Mouse (Mus musculus): ENCODE results near the gene Hoxd13. TPM values are rescaled to one million over a fixed set of nuclear protein-coding genes. Genes with fewer than 3 reads are reported as not detected.
A peak's percentile ranks its signal among the peaks of the same experiment; 100 is the strongest.

The Hoxd13 gene
- polyA plus RNA-seq, 3 experiments from 2014 or later: not detected

DNA sequence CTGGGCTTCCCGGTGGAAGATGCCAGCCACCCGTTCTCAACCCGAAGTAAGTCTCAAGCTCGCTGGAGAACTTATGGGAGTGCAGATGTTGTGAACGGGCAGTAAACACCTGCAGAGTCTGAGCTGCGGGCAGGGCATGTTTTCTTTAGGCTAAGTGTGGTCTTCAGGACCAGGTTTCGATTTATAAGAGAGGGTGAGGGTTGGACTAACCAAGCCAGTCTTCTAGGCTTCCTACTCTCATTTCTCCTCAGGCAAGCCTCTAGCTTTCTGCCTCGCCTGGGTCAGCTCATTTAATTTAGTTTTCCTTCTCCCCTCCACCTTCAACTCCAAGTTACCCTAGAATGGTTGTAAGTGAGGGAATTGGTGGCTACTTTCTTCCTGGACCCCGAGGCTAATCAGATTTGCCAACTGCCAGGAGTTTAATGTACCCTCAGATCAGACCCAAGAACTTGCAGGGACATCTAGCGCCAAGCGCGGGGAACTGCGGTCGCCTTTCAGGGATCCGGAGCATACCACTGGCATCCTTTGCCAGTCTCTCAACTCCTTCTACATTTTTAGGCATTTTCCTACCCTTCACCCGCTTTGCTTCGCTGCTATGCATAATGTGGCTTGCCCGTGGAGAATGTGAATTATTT lies 4.7 kb upstream of the Hoxd13 start:
- ATAC-seq: peak; percentile 39

DNA sequence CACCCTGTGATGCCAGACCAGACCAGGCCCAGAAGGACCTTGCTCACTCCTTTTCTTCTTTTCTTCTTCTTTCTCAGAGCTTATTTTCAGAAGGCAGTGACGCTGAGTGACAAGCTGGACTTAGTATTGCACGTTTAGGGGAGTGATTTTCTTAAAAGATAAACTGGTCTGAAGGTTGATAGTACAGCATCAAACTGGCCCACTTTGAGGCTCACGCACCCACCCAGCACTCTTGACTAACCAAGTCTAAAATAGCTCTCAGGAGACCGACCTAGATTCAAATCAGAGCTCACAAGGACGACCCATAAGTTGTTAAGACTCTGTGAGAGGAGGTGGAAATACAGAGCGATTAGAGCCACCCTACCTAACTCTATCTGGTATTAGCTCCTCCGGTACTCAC lies 1.7 kb upstream of the Hoxd13 start:
- ATAC-seq: no peak

DNA sequence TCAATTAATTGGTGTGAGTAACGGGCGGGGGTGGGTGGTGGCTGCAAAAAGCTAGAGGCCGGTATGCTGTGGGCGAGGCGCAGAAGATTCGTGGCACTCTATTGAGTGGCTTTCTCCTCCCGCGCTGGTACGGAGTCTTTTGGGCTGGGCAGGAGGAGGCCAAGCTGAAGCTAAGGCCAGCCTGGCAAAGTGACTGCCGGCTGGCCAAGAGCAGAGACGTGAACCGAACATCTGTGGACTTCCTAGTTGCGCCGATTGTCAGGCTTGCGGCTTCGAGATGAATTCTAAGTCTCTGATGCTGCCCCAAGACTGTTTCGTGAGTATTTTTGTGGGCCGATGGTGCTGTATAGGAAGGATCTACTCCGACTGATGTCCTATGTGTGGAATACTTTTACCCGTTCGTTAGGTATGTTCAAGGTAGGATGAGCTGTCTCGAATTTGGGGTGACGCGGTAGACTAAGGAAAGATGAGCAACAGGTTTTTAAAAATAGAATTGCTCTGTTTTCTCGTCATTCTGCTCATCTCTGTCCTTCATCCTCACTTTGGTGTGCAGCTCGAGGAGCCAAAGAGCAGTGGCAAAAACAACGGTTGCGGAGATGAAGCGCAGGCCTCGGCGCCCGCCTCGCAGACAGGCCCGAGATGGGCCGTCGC lies 794 bp upstream of the Hoxd13 start:
- ATAC-seq: no peak

DNA sequence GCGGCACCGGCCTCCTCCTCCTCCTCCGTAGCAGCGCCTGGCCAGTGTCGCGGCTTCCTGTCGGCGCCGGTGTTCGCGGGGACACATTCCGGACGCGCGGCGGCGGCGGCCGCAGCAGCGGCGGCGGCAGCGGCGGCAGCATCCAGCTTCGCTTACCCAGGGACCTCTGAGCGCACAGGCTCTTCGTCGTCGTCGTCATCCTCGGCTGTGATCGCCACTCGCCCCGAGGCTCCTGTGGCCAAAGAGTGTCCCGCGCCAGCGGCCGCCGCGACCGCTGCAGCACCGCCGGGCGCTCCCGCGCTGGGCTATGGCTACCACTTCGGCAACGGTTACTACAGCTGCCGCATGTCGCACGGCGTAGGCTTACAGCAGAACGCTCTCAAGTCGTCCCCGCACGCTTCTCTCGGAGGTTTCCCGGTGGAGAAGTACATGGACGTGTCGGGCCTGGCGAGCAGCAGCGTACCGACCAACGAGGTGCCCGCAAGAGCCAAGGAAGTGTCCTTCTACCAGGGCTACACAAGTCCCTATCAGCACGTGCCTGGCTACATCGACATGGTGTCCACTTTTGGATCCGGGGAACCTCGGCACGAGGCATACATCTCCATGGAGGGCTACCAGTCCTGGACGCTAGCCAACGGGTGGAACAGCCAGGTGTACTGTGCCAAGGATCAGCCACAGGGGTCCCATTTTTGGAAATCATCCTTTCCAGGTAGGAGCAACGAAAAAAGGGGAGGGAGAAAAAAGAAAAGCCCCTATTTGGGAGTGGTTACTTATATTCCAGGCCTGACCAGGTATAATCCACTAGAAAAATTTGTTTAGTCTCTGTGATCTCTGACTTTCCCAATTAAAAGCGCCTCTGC lies 490 bp downstream of the Hoxd13 start:
- ATAC-seq: no peak

DNA sequence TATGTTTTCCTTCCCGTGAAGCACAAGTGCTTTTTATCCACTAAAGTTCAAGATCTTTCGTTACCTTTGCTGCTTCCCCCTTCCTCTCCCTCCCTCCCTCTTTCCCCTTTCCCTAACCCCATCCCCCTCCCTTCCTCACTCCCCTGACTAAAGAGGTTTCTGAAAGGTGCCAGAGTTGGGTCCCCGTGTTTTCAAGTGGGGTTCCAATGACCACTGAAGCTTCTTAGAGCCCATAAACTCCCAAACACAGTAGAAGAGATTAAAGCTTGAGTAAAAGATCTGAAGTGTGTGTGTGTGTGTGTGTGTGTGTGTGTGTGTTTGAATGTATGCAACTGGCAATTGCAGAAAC lies 1.1 kb downstream of the Hoxd13 start:
- ATAC-seq: no peak

DNA sequence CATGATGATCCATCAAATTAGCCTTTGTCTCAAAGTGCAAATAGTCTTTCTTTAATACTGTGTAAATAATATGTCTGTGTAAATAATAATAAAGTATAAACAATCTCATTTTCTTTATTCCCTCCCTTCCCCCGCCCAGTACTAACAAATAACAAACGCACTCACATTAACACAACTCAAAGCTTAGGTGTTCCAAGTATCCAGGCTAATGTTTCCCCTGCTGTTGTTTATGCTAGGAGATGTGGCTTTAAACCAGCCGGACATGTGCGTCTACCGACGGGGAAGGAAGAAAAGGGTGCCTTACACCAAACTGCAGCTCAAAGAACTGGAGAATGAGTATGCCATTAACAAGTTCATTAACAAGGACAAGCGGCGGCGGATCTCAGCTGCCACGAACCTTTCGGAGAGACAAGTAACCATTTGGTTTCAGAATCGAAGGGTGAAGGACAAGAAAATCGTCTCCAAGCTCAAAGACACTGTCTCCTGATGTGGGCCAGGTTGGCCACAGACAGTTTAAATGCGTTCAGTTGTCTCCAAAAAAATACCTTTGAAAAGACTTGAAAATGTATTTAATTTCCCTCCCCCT lies 1.6 kb downstream of the Hoxd13 start:
- no peak for ATAC-seq

DNA sequence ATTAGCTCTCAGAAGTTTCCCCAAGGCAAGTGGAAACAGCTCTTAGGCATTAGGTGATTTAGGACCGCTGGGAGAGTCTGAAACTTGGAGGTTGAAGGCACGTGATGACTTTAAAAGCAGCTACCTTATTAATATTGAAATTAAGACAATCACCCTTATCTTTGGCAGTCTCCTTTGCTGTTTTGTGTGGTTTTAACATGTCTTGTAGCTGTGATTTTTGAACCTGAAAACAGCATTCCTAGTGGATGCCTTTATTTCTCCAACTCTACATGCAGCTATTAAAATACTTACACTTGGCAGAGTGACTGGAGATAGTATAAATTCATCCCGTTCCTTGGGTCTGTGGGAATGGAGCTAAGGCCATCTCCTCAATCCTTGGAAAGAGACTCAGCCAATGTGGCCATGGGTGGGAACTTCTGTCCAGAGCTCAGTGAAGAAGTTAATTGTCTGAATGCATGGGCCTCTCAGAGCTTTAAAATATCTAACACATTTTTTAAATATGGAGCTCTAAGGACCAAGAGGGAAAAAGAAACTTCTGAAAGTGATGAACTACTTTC lies 2.6 kb downstream of the Hoxd13 start:
- ATAC-seq: no peak

DNA sequence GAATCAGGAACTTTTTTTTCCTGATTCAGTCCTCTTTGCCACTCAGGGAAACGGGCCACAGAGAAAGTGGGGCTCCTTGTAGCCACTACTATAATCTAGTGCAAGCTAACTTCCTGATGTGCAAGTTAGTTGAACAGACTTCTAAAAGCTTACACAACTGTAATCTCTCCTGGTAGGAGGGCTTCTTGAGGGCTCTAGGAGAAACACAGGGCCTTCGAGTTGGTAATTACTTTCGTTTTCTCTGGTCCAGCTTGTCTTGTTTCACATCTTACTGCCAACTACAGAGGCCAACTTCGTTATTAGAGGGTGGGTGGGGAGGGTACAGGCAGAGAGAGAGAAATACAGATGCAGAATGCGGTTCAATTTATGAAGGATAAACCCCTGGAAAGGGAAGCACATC lies 3.7 kb downstream of the Hoxd13 start:
- ATAC-seq: no peak

DNA sequence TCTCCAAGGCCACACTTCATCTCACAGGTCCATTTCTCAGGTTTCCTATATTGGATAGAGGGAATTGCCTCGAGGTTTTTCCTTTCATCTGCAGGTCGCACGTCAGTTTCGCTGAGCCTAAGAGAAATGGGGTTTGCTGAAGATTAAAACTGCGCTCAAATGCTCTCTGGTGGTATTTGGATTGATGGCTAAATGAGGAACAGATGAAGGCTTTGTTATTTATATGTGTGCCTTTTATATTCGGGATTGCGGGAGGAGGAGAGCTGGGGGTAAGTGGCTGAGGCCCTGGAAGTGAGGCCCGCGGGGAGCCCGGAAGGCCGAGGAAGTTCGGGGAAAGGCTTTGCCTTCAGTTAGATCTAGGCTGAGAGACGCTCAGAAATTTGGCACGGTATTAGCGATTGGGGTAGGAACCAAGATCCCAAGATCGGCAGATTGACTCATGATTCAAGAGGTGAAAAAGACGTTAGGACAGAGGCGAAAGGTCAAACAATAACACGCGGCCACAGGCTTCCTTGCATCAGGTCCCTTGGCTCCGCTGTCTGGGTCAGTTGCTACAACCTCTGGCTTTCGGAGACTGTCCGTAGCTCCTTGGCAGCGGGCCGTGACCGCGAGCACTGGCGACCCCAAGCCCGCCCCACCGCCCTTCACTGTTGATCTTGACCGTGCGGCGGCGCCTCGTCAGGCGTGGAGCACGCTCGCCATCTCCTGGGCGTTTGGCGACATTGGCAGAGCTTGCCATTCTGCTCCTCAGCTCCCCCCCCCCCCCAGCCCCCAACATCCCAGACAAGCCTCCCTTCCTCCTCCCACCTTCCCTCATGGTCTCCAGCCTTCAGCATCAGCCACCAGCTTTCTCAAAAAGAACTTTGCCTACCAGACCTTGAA lies 4.6 kb downstream of the Hoxd13 start:
- ATAC-seq: peak; percentile 64

DNA sequence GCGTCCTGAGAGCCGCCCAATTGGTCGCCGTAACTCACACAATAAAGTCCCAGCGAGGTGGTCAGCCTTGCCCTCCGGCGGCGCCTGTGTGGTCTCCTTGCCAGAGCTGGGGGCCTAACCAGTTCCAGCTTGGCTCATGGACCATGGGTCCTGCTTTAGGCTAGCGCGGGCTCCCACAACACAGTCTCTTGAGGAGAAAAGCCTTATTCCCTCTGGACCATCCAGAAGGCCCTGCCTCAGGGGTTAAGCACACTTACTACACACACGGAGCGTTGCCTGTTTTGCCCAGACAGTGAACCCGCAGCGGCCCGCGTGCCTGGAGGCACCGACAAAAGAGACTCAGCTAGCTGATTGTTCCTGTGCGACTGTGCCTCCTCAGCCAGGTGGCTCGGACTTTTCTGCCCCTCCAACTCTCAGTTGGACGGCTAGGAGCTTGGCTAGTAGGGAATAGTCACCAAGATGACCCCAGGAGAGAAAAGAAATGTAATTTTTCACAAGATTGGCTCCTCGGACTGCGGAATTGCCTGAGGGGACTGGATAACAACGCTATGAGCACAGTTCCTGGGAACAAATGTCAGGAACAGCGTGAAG lies 5.8 kb downstream of the Hoxd13 start:
- ATAC-seq: no peak

DNA sequence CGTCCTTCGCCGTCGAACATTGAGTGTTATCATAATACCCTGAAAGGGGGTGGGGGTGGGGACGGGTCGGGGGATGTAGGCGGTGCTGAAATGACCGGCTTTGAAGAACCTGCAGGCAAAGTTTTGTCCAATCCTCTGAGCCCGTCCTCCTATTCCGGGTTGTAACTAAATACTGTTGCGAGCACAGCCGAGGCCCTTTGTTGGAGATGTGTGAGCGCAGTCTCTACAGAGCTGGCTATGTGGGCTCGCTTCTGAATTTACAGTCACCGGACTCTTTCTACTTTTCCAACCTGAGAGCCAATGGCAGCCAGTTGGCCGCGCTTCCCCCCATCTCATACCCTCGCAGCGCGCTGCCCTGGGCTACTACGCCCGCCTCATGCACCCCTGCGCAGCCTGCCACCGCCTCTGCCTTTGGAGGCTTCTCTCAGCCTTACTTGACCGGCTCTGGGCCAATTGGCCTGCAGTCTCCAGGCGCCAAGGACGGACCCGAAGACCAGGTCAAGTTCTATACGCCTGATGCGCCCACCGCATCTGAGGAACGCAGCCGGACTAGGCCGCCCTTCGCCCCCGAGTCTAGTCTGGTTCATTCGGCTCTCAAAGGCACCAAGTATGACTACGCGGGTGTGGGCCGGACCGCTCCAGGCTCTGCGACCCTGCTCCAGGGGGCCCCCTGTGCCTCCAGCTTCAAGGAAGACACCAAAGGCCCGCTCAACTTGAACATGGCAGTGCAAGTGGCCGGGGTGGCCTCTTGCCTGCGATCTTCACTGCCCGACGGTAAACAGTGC lies 7.0 kb downstream of the Hoxd13 start, which contains the start of gene Hoxd12:
TSS of gene Hoxd12 (plus strand) at position 133 of the 785 bp plus-strand sequence.
- ATAC-seq: no peak

DNA sequence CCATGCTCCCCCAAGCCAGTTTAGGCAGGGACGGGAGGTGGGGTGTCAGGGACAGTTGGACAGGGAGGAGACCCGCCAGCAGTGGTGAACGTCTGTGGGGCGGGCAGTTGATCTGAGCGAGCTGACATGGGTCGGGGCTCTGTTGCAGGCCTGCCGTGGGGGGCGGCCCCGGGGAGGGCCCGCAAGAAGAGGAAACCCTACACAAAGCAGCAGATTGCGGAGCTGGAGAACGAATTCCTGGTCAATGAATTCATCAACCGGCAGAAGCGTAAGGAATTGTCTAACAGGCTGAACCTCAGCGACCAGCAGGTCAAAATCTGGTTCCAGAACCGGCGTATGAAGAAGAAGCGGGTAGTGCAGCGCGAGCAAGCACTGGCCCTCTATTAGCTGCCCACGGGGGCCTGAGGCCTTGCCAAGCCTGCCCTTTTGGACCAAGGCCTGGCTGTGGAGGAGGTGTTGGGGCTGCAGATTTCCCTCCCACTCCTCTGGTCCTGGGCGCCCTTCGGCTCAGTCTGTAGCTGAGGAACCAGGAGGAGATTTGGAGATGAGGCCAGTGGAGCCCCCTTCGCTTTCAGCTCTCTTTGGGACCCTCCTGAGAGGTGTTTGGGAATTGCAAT lies 7.7 kb downstream of the Hoxd13 start:
- no peak for ATAC-seq

DNA sequence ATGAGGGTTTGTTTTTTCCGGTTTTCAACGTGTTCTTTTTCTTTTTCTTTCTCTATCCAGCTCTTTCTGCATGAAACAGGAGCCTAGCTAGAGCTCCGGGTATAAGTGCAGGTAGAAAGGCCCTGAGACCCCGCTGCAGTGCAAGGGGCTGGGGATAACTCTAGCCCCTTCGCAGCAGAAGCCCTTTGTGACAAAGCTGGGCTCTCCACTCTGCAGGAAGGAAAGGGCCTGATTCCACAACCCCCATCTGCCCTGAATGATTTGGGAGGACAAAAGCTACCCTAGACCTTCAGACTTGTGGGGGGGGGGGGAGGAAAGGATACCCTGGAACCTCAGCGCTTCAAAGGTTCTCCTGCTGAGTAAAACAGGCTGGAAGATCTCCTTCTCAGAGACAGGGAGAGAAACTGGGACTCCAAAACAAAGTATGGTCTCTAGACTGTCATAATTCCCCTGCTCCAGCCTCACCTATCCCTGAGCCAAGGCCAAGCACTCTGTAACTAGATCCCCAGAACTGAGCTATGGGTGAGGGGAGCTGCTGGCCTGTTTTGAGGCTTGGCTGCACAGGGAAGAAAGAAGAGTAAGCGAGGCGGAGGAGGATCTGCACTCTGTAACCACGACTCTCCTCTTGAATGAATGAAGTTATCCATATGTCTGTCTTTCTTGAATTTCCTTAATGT lies 8.4 kb downstream of the Hoxd13 start:
- ATAC-seq: no peak

DNA sequence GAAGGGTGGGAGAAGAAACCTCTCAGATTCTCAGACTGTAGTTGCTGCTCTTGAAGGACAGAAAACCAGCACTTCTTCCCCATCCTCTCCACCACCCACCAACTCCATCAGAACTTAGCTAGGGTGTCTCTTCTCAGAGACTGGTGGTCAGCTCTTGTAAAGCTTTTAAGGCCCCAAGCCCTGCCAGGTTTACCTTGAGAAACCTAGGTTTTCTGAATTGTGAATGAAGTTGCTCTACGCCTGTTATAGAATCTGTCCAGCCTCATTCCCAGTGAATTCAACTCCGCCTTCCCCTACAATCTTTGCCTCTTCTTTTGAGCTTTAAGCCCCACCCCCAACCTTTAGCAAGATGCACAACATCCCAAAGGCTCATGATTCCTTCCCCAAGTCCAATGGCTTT lies 9.0 kb downstream of the Hoxd13 start:
- ATAC-seq: no peak

DNA sequence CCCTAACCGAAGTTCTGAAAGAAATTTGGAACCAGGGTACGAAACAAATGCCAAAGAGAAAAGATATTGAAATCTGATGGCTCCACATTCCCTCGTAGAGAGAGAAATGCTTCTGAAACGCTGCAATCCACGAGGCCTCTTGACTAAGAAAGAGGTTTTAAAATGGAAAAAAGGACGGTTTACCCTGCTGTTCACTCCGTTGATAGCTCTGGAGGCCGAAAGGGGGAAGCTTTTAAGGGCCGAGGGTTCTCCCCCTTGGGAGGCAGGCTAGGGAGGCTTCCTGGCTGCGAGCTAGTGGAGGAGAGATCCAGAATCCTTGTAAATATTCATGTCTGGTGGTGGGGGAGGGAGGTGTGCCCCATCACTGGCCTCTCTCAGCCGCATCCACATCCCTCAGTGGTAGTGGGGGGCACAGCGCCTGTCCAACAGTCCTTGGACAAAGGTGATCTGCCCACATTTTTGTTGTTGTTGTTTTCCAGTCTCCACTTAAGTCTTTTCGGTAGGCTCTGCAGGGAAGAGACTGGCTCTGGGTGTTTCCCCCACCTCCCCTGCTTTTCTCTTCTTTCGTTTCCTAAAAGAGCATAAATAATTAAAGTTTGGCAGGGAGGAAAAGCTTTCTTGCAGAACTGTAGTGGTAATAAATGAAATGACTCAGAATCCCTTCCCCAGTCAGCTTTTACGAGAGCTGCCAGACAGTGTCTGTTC lies 10.9 kb downstream of the Hoxd13 start, which contains the start of gene Hoxd11:
TSS of gene Hoxd11 (plus strand) at position 667 of the 705 bp plus-strand sequence.
- ATAC-seq: no peak

DNA sequence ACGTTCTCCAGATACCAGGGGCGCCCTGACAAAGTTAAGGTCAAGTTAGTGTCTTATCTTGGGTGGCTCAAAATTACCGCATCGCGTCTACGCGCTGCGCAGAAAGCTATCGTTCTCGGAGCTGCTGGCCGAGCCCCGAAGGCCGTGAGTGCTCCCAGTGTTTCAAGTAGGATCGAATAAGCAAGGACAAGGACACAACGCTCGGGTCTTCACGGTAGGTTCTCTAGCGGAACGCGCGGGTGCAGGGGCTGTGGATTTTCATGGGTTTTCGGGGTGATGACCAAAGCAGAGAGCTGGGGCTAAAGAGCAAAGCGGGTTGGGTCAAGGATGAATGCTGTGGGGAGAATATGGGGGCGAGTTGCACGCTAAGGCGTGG lies 11.5 kb downstream of the Hoxd13 start:
- no peak for ATAC-seq

DNA sequence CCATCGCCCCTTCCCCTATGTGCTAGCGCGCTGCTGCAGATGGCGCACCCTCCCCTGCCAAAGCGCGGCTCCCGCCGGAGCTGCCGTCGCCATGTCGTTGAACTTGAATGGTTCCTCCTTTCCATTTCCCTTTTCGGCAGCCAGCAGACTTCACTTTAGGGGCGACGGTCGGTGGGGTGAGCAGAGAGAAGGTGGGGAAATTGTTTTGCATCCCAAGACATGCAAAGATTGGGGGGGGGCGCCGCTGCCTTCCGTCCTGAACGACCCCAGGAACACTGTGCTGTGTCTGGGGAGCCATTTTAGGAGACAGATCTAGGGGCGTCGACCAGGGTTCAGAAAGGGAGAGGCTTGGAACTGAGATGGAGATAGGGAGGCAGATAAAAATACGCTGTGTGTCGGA lies 11.9 kb downstream of the Hoxd13 start:
- no peak for ATAC-seq

DNA sequence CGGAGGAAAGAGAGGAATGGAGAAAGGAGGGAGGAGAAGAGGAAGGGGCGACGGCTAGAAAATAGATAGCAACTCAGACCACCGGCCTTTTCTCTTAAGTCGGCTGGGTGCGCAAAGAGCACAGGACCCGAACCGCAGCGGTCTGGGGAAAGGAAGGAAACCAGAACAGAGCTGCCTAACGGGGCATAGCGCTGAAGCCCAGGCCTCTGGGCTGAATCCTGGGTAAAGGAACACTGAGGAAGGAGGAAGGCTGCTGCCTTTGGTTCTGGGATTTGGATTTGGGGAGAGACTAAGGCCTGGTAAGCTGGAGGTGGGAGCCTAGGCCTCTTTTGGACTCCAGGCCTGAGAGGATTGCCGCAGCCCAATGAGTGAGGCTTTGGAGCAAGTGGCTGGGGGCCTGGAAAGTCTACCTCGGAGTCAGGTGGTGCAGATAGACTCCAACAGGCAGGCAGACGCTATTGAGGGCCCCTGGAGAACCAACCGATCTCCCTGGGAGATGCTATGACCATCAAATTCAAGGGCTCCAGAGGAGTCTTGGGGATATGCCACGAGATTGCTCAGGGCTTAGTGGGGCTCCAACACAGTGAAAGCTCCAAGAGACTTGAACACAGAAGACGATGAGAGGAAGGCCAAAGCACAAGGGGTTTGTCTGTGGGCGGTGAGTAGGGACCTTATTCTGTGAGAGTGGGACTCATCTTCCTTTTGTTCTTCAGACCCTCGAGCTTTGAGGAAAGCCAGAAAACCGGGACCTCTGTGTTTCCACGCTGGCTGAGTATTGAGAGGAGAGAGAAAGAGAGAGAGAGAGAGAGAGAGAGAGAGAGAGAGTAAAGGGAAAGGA lies 12.7 kb downstream of the Hoxd13 start:
- ATAC-seq: no peak
